Comparison of ENCODE assay signal across 8 mouse cellular contexts in the genomic region with DNA sequence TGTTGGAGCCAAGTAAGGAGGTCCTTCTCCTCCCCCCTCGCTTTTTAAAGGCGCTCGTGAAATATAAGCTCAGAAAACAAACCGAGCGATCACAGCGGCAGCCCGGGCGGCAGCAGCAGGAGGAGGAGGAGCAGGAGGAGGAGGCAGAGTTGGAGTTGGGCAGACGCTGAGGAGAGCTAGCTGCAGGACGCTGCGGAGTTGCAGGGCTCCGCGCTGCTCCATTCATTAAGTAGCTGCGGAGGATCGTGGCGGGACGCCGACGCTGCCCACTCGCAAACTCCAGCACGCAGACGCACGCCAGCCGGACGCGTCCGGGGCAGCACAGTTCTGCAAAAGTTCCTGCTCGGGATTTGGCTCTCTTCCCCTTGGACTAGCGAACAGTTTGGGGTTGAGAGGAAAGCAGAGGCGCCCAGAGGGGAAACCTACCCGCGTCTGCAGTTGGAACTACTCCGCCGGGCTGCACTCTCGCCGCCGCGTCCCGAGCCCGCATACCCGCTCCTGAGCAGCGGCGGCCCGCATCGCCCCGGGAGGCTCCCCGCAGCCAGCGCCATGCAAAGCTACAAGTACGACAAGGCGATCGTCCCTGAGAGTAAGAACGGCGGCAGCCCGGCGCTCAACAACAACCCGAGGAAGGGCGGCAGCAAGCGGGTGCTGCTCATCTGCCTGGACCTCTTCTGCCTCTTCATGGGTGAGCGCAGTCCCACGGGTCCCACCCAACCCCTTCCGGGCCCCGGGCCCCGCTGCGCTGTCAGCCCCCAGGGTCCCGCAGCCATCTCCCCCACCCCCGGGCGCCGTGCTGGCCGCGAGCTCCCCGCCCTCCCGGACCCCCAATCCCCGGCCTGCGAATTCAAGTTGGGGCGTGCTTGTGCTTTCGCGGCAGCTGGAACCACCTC. TPM values are rescaled to one million over a fixed set of nuclear protein-coding genes. Genes with fewer than 3 reads are reported as not detected.
DNase-seq lines count a peak whose midpoint lies in the region; ATAC-seq lines count a peak whose summit lies in the region.

A gene (plus strand): TSS at position 72 of the 893 bp plus-strand sequence.

- H3K36me3 ChIP-seq in hindbrain, embryonic 11.5 days (ENCODE audit: control insufficient read depth, insufficient read depth, low read length), result no peaks in the 10 kb centered on the region

- DNase-seq in NIH3T3 (ENCODE audit: low read depth), result peak; percentile 97
- peak; percentile 58 to 72 for DNase-seq in cerebellum, postnatal 10 days
- peak; percentile 66 for DNase-seq in frontal cortex, postnatal 14 days (ENCODE audit: low spot score in 2 of 2)
- peak; percentile 80 for DNase-seq in hindbrain, embryonic 11.5 days (ENCODE audit: low spot score)
- peak; percentile 69 to 71 for DNase-seq in layer of hippocampus, postnatal 25 days (ENCODE audit: extremely low spot score in 1 of 2, low spot score in 1 of 2)
- DNase-seq in lung, postnatal 10 days, result peak; percentile 91
- DNase-seq in retina, embryonic 14.5 days (ENCODE audit: low spot score), result peak; percentile 83
- DNase-seq in thymus, postnatal 4 days, result peak; percentile 58

- H3K27ac ChIP-seq in hindbrain, embryonic 11.5 days (ENCODE audit: low read depth, low read length), result peak within 1 kb of the TSS; percentile 74

- ATAC-seq in hindbrain, embryonic 11.5 days (ENCODE audit: low FRiP score), result peak; percentile 77

- peak within 1 kb of the TSS; percentile 87 for H3K9ac ChIP-seq in hindbrain, embryonic 11.5 days (ENCODE audit: low read depth, low read length)

- peak within 1 kb of the TSS; percentile 97 for H3K4me3 ChIP-seq in hindbrain, embryonic 11.5 days (ENCODE audit: low read depth, low read length)

- H3K4me1 ChIP-seq in hindbrain, embryonic 11.5 days (replicated peaks; ENCODE audit: control insufficient read depth, insufficient read depth, low read length), result peaks cover 3% of the 10 kb centered on the region; the same call in 1 of the 2 replicates

- peak within 1 kb of the TSS; percentile 81 for H3K4me2 ChIP-seq in hindbrain, embryonic 11.5 days (replicated peaks; ENCODE audit: low read depth, low read length)

- no peaks in the 10 kb centered on the region for H3K9me3 ChIP-seq in hindbrain, embryonic 11.5 days (ENCODE audit: control insufficient read depth, low read length)

- WGBS in hindbrain, embryonic 11.5 days, result under 1% methylated on average over 77 of the region's 77 CpGs

- H3K27me3 ChIP-seq in hindbrain, embryonic 11.5 days (ENCODE audit: control insufficient read depth, insufficient read depth, low read length), result no peaks in the 10 kb centered on the region

RNA-seq across cellular contexts. Expression of the gene that starts here (rescaled TPM):
- 51.1 and 52.7 TPM in 2 replicates for polyA plus RNA-seq in hindbrain, embryonic 11.5 days (2014; fragmentation: Nextera tagmentation; extraction: Ambion mirVana)
- 100 to 1,000 TPM; 202 to 209 TPM for total RNA-seq in layer of hippocampus, postnatal 25 days (2021)

Comparison
In these comparisons a context has a peak if more than half of its experiments do, and no peak if none do; other contexts are left out.
1. Peak in every context shown above with its lines: DNase-seq, ATAC-seq, H3K4me3 ChIP-seq and H3K27ac ChIP-seq.